Mouse (Mus musculus) liver, adult 2 months (tissue): ENCODE measurements around the gene Nr1h2. TPM values are rescaled to one million over a fixed set of nuclear protein-coding genes. Genes with fewer than 3 reads are reported as not detected.

Experiments used
- DNase-seq: peaks from one replicate; pipeline ENCODE4 v3.0.0-alpha.2; 2011; ENCODE audit warnings: low read depth, low spot score; ENCODE audit errors: extremely low read depth
- H3K27ac ChIP-seq: fragments of 200-500 bp; replicated peaks from 2 replicates; pipeline ENCODE4 v1.5.1; 2012; ENCODE audit warnings: low read depth, mild to moderate bottlenecking, control low read depth, inconsistent platforms, low read length; ENCODE audit not compliant: insufficient read depth
- H3K27me3 ChIP-seq: fragments of 200-500 bp; 2 replicates; pipeline ENCODE4 v1.6.1; 2012; ENCODE audit warnings: mild to moderate bottlenecking, moderate library complexity, low read length, inconsistent platforms; ENCODE audit not compliant: control insufficient read depth, insufficient read depth
- H3K36me3 ChIP-seq: fragments of 200-500 bp; 2 replicates; pipeline ENCODE4 v1.6.1; 2012; ENCODE audit warnings: low read length, inconsistent platforms; ENCODE audit not compliant: control insufficient read depth, insufficient read depth
- H3K4me1 ChIP-seq: fragments of 200-500 bp; 2 replicates; pipeline ENCODE4 v1.6.1; 2011; ENCODE audit warnings: low read length; ENCODE audit not compliant: control insufficient read depth, insufficient read depth
- H3K4me3 ChIP-seq: fragments of 200-500 bp; 2 replicates; pipeline ENCODE4 v1.5.1; 2011; ENCODE audit warnings: low read depth, mild to moderate bottlenecking, control low read depth, low read length, moderate library complexity; ENCODE audit not compliant: insufficient read depth
- H3K79me2 ChIP-seq: fragments of 200-500 bp; 2 replicates; pipeline ENCODE4 v1.6.1; 2012; ENCODE audit warnings: inconsistent platforms, mild to moderate bottlenecking, low read length, moderate library complexity; ENCODE audit not compliant: control insufficient read depth, insufficient read depth
- H3K9ac ChIP-seq: fragments of 200-500 bp; 2 replicates; pipeline ENCODE4 v1.6.1; 2012; ENCODE audit warnings: low read depth, mild to moderate bottlenecking, control low read depth, inconsistent platforms, low read length
- CTCF ChIP-seq: fragments of 200-500 bp; IDR thresholded peaks from 2 replicates; pipeline ENCODE4 v1.5.1; 2011; ENCODE audit warnings: low read depth, low read length, control low read depth
- POLR2A ChIP-seq: fragments of 200-500 bp; IDR thresholded peaks from 2 replicates; pipeline ENCODE4 v1.6.1; 2011; ENCODE audit warnings: low read length, control low read depth; ENCODE audit not compliant: insufficient read depth; ENCODE audit errors: extremely low read depth
- WGBS: fragments of 180-500 bp; shearing (Covaris S2); methylation state at CpG from one replicate; pipeline ENCODE4 v1.1.7; 2018; 5-methylcytosine and 5-hydroxymethylcytosine counted together
- polyA plus RNA-seq: library from polyadenylated mRNA; depleted of rRNA; stranded (reverse); fragments of >200 nt; gene quantifications from 2 replicates; pipeline ENCODE4 v1.2.3, GENCODE M21; 2012
- total RNA-seq: library from RNA; depleted of rRNA; stranded (reverse); fragments of >200 nt; gene quantifications from 2 replicates; pipeline ENCODE4 v1.2.3, GENCODE M21; 2014

Gene Nr1h2
- total and polyA plus RNA-seq, 2 experiments, result 21.6 to 80.3 TPM

DNA sequence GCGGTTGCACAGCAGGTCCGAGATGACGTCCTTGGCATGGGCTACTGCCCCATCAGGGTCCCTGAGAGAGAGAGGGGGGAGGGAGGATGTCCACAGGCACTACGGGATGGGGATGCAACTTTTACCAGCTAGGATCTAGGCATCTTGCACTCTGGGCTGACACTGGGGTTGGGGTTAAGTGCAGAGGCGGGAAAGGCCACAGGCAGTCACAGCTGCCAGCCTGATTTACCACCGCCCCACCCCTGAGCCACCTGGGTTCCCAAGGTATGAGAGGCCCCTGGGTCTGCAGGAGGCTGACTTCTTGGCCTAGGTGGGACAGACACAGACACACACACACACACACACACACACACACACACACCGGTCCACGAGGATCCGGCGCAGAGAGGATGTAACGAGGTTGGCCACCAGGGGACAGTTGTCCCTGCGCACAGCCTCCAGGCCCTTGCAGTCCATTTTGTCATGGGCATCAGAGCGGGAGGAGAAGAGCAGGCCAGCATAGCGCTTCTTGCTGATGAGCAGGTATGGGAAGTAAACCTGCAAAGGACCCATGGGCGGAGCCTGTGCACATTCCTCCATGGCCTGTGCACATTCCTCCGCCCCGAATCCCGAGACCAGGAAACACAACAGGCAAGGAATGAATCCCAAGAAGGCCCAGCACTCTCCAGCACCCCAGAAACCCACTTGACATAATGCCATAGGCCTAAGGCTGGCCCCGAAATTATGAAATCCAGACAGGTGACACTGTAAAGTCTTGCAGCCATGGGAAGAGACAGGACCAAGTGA, 18.9 kb downstream of the Nr1h2 start:
- no peak overlapping the region for H3K27ac ChIP-seq
- TF ChIP-seq CTCF (no peak), POLR2A (no peak)
- no peak overlapping the region for H3K4me3 ChIP-seq
- H3K4me1 ChIP-seq, result no peaks in the 10 kb centered on the region
- no peaks in the 10 kb centered on the region for H3K79me2 ChIP-seq
- H3K36me3 ChIP-seq, result no peaks in the 10 kb centered on the region
- no peak overlapping the region for H3K9ac ChIP-seq
- 95% methylated on average over 19 of the region's 19 CpGs for WGBS
- no peak for DNase-seq
- H3K27me3 ChIP-seq, result no peaks in the 10 kb centered on the region

DNA sequence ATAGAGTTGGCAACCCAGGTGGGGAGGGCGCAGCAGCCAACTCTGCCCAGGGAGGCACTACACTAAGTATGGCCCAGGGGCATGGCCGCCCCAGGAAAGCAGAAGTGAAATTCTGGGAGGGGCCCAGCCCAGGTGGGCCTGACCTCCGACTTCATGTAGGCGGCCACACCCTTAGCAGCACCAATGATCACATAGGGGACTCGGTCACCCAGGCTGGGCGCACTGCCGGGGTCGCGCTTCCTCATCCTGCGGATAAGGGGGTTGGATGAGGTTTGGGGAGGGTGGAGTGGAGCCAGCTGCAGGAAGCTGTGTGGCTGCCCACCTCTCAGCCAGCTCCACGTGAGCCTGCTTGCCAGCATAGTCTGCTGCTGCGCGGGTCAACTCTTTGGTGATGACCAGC, 19.5 kb downstream of the Nr1h2 start:
- DNase-seq, result no peak
- H3K27ac ChIP-seq, result no peak overlapping the region
- no peak for TF ChIP-seq POLR2A
- no peak for TF ChIP-seq CTCF
- no peaks in the 10 kb centered on the region for H3K36me3 ChIP-seq
- H3K9ac ChIP-seq, result no peak overlapping the region
- no peaks in the 10 kb centered on the region for H3K4me1 ChIP-seq
- no peaks in the 10 kb centered on the region for H3K79me2 ChIP-seq
- no peaks in the 10 kb centered on the region for H3K27me3 ChIP-seq
- H3K4me3 ChIP-seq, result no peak overlapping the region
- 85% methylated on average over 13 of the region's 13 CpGs for WGBS

DNA sequence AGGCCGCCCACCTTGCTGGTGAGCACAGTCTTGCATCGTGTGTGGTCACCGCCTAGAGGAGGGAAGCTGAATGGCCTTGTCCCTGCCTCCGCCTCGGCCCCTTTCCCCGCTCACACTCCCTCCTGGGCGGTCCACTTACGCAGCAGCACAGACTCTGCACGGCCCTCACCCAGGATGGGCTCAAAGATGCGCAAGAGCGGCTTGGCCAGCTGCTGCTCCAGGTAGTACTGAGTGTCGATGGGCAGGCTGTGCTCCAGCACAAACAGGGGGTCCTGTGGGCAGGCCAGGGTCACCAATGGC, 20.1 kb downstream of the Nr1h2 start:
- WGBS, result 93% methylated on average over 12 of the region's 12 CpGs
- TF ChIP-seq POLR2A (no peak), CTCF (no peak)
- Histone ChIP-seq H3K4me3 (no peak overlapping the region), H3K4me1 (no peaks in the 10 kb centered on the region), H3K9ac (no peak overlapping the region), H3K79me2 (no peaks in the 10 kb centered on the region), H3K27ac (no peak overlapping the region), H3K36me3 (no peaks in the 10 kb centered on the region), H3K27me3 (no peaks in the 10 kb centered on the region)
- DNase-seq, result no peak

DNA sequence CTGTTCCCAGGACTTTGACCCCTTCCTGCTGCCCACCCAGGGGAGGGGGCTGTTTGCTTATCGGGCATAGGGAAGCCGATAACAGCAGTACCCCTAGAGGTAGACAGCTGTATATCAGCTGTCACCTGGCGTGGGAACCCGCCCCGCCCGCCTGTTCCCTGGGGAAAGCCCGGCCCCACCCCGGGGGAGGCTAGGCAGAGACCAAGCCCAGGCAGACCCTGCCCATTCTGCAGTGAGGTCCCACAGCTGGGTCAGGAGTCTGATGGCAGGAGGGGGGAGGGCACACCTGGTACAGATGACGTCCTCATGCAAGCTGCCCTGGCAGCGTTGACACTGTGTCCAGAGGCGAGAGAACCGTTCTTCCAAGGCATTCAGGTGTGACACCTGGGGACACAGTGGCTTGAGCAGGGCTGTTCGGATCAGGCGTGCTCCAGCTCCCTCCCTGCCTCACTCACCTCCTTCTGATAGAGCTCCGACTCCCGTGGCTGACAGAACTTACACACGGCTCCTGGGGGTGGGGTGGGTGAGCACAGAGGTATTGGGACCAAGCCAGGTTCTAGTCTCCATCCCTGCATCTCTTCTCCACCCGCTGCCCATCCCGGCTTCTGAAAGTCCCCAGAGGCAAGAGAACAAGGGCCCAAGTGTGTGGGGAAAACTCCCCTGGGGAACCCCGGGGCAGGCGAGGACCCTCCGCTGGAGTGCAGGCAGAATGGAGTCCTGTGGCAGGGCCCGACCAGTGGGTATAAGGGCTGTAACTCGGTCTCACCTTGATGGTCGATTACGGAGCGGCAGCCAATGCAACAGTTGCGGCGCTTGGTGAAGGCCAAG, 20.6 kb downstream of the Nr1h2 start:
- no peaks in the 10 kb centered on the region for H3K79me2 ChIP-seq
- no peak overlapping the region for H3K4me3 ChIP-seq
- no peak overlapping the region for H3K27ac ChIP-seq
- no peaks in the 10 kb centered on the region for H3K27me3 ChIP-seq
- H3K9ac ChIP-seq, result no peak overlapping the region
- 90% methylated on average over 29 of the region's 29 CpGs for WGBS
- no peak for DNase-seq
- no peaks in the 10 kb centered on the region for H3K36me3 ChIP-seq
- H3K4me1 ChIP-seq, result no peaks in the 10 kb centered on the region
- TF ChIP-seq POLR2A (no peak), CTCF (no peak)

DNA sequence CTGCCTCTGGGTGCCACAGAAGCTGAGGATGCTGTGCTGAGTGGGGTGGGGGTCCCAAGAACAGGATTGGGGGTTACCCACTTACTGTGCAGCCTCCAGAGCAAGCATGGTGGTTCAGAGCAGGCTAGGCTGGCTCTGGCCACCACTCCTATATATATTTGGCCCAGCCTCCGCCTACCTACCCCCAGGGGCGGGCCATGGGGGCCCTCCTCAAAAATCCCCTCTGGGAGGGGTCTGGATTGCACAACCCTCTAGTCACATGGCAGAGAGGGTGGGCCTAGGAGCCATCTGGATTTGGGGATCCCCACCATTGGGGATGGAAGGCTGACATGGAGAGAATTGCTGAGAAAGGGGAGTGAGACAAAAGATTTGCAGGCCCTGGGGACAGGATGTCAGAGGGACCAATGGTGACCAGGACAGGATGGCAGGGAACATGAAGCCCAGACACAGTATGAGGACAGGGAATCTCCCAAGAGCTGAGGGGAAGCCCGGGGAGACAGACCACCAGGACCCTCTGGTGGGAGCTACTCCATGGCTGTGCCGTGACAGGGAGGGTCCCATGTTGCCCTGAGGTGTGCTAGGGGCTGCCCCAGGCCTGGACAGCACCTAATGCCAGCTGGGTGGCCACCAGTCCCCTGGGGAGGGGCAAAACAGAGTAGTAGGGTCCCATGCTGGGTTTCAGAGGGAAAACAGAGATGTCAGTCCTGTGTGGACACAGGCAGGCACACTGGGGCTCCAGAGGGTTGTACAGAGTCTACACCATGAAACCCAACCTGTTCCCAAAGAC, 21.6 kb downstream of the Nr1h2 start, which contains the start of gene Spib:
Spib (minus strand) TSS at position 126 of the 787 bp plus-strand sequence.
- Histone ChIP-seq H3K36me3 (no peaks in the 10 kb centered on the region), H3K4me3 (no peak within 1 kb of the TSS), H3K9ac (no peak within 1 kb of the TSS), H3K4me1 (no peaks in the 10 kb centered on the region), H3K27me3 (no peaks in the 10 kb centered on the region), H3K27ac (no peak within 1 kb of the TSS), H3K79me2 (no peaks in the 10 kb centered on the region)
- TF ChIP-seq POLR2A, result no peak
- TF ChIP-seq CTCF, result no peak
- 83% methylated on average over 4 of the region's 4 CpGs for WGBS
- DNase-seq, result no peak
